Mouse (Mus musculus) heart, adult 2 months (tissue): ENCODE measurements around the gene Smarcb1.
A peak's percentile ranks its signal among the peaks of the same experiment; 100 is the strongest.

ENCODE experiments used
- CTCF ChIP-seq: fragments of 200-600 bp; IDR thresholded peaks from 2 replicates; pipeline ENCODE4 v1.8.1; 2022; ENCODE audit warnings: antibody characterized with exemption, mild to moderate bottlenecking, moderate library complexity
- POLR2A ChIP-seq: fragments of 200-500 bp; IDR thresholded peaks from 2 replicates; pipeline ENCODE4 v1.6.1; 2011; ENCODE audit warnings: mild to moderate bottlenecking, low read depth, low read length, control low read depth; ENCODE audit not compliant: insufficient read depth

GRCm38 (mm10) chr10:75921726-75922560, 526 bp upstream of the Smarcb1 start:
- TF ChIP-seq POLR2A (peak; percentile 46; the same call in 1 of the 2 replicates), CTCF (no peak)
